Mouse (Mus musculus): ENCODE results near the gene Bola1. TPM values are rescaled to one million over a fixed set of nuclear protein-coding genes. Genes with fewer than 3 reads are reported as not detected.

The Bola1 gene
- polyA plus RNA-seq, 1 experiment from 2014 or later = 72.4 TPM

GRCm38 (mm10) chr3:96151836-96152235 lies 67.7 kb downstream of the Bola1 start:
- no peak for ATAC-seq (ENCODE audit: low FRiP score)
- no peak overlapping the region for H3K4me3 ChIP-seq (replicated peaks; ENCODE audit: low read length)
- no peak overlapping the region for H3K4me2 ChIP-seq (replicated peaks)
- H3K36me3 ChIP-seq (replicated peaks; ENCODE audit: control insufficient read depth, insufficient read depth) = peaks cover 58% of the 10 kb centered on the region
- H3K27ac ChIP-seq = no peak overlapping the region
- DNase-seq (ENCODE audit: low spot score) = no peak
- H3K4me1 ChIP-seq (replicated peaks; ENCODE audit: control insufficient read depth, insufficient read depth, low read length) = no peaks in the 10 kb centered on the region
- WGBS = 92% methylated on average over 7 of the region's 7 CpGs
- no peaks in the 10 kb centered on the region for H3K9me3 ChIP-seq (ENCODE audit: control insufficient read depth, low read length)
- no peaks in the 10 kb centered on the region for H3K27me3 ChIP-seq (ENCODE audit: control insufficient read depth, insufficient read depth, low read length)
- no peak overlapping the region for H3K9ac ChIP-seq

GRCm38 (mm10) chr3:96147950-96148349 lies 71.6 kb downstream of the Bola1 start:
- WGBS = 19% methylated on average over 5 of the region's 5 CpGs
- peaks cover 58% of the 10 kb centered on the region for H3K36me3 ChIP-seq (replicated peaks; ENCODE audit: control insufficient read depth, insufficient read depth)
- peak overlapping the region; percentile 40; the same call in 1 of the 2 replicates for H3K9ac ChIP-seq
- peak overlapping the region; percentile 47; the same call in 1 of the 2 replicates for H3K27ac ChIP-seq
- ATAC-seq (ENCODE audit: low FRiP score) = no peak
- no peaks in the 10 kb centered on the region for H3K9me3 ChIP-seq (ENCODE audit: control insufficient read depth, low read length)
- no peaks in the 10 kb centered on the region for H3K27me3 ChIP-seq (ENCODE audit: control insufficient read depth, insufficient read depth, low read length)
- DNase-seq (ENCODE audit: low spot score) = peak; percentile 85
- H3K4me1 ChIP-seq (replicated peaks; ENCODE audit: control insufficient read depth, insufficient read depth, low read length) = no peaks in the 10 kb centered on the region
- no peak overlapping the region for H3K4me2 ChIP-seq (replicated peaks)
- H3K4me3 ChIP-seq (replicated peaks; ENCODE audit: low read length) = no peak overlapping the region

Small RNA genes within 50 kb of the gene (microRNA-seq; reads per million reads assigned to microRNA genes)
- gene Gm44492 (not detected), gene Gm47311 (not detected), gene Gm47313 (not detected)

Other genes with a start within 250 kb of the Bola1 start
- 47.1 and 49.0 TPM in 2 replicates for gene Plekho1, start 223.7 kb downstream of the Bola1 start, polyA plus RNA-seq (2014; fragmentation: Nextera tagmentation; extraction: Ambion mirVana)
- 44.8 and 46.8 TPM in 2 replicates for gene Vps45, start 161.2 kb downstream of the Bola1 start, polyA plus RNA-seq (2014; fragmentation: Nextera tagmentation; extraction: Ambion mirVana)
- 7.1 and 7.9 TPM in 2 replicates for gene Otud7b, start 115.2 kb downstream of the Bola1 start, polyA plus RNA-seq (2014; fragmentation: Nextera tagmentation; extraction: Ambion mirVana)
- 10.1 and 11.6 TPM in 2 replicates for gene Mtmr11, start 57.7 kb downstream of the Bola1 start, polyA plus RNA-seq (2014; fragmentation: Nextera tagmentation; extraction: Ambion mirVana)
- gene Sf3b4, start 47.4 kb downstream of the Bola1 start, polyA plus RNA-seq (2014; fragmentation: Nextera tagmentation; extraction: Ambion mirVana) = 135 and 151 TPM in 2 replicates
- gene Sv2a, start 38.6 kb downstream of the Bola1 start, polyA plus RNA-seq (2014; fragmentation: Nextera tagmentation; extraction: Ambion mirVana) = 95.7 and 111 TPM in 2 replicates
- gene Hist2h2ab, start 156 bp upstream of the Bola1 start, polyA plus RNA-seq (2014; fragmentation: Nextera tagmentation; extraction: Ambion mirVana) = 0.55 TPM in 1 of 2 replicates, not detected in the other
- gene Hist2h2ac, start 1.2 kb upstream of the Bola1 start, polyA plus RNA-seq (2014; fragmentation: Nextera tagmentation; extraction: Ambion mirVana) = 1.9 and 2.3 TPM in 2 replicates
- gene Hist2h2be, start 1.4 kb upstream of the Bola1 start, polyA plus RNA-seq (2014; fragmentation: Nextera tagmentation; extraction: Ambion mirVana) = 4.7 and 5.0 TPM in 2 replicates
- 1.2 and 1.7 TPM in 2 replicates for gene Hist2h3c2, start 19.4 kb upstream of the Bola1 start, polyA plus RNA-seq (2014; fragmentation: Nextera tagmentation; extraction: Ambion mirVana)
- 32.2 and 46.8 TPM in 2 replicates for gene Hist2h2aa2, start 20.6 kb upstream of the Bola1 start, polyA plus RNA-seq (2014; fragmentation: Nextera tagmentation; extraction: Ambion mirVana)
- gene Hist2h2aa1, start 25.8 kb upstream of the Bola1 start, polyA plus RNA-seq (2014; fragmentation: Nextera tagmentation; extraction: Ambion mirVana) = 12.0 and 16.6 TPM in 2 replicates
- 0.18 and 1.6 TPM in 2 replicates for gene Hist2h3c1, start 27.0 kb upstream of the Bola1 start, polyA plus RNA-seq (2014; fragmentation: Nextera tagmentation; extraction: Ambion mirVana)
- 2.9 and 6.0 TPM in 2 replicates for gene Hist2h4, start 43.6 kb upstream of the Bola1 start, polyA plus RNA-seq (2014; fragmentation: Nextera tagmentation; extraction: Ambion mirVana)
- gene Hist2h3b, start 48.9 kb upstream of the Bola1 start, polyA plus RNA-seq (2014; fragmentation: Nextera tagmentation; extraction: Ambion mirVana) = 11.2 and 12.3 TPM in 2 replicates
- 4.1 and 4.7 TPM in 2 replicates for gene Hist2h2bb, start 50.0 kb upstream of the Bola1 start, polyA plus RNA-seq (2014; fragmentation: Nextera tagmentation; extraction: Ambion mirVana)
- 1.8 and 3.1 TPM in 2 replicates for gene Fcgr1, start 74.3 kb upstream of the Bola1 start, polyA plus RNA-seq (2014; fragmentation: Nextera tagmentation; extraction: Ambion mirVana)
- gene BC107364, start 232.6 kb upstream of the Bola1 start, polyA plus RNA-seq (2014; fragmentation: Nextera tagmentation; extraction: Ambion mirVana) = not detected in 2 replicates